Mouse (Mus musculus) stomach, embryonic 15.5 days (tissue): ENCODE results near the gene Mcoln2. TPM values are rescaled to one million over a fixed set of nuclear protein-coding genes. Genes with fewer than 3 reads are reported as not detected.
A peak's percentile ranks its signal among the peaks of the same experiment; 100 is the strongest.

ENCODE experiments used
- ATAC-seq: fragments of 200-750 bp; cut with Nextera tagmentation; 2 replicates; pipeline ENCODE4 v1.8.0; 2017; ENCODE audit warnings: low read depth, moderate number of reproducible peaks, moderate TSS enrichment; ENCODE audit not compliant: insufficient read depth, low FRiP score
- H3K27ac ChIP-seq: fragments of 300-500 bp; sonication (generic); 2 replicates; pipeline ENCODE4 v1.5.1; 2015; ENCODE audit warnings: mild to moderate bottlenecking, inconsistent platforms
- H3K27me3 ChIP-seq: fragments of 300-500 bp; sonication (generic); replicated peaks from 2 replicates; pipeline ENCODE4 v1.6.1; 2015; ENCODE audit warnings: inconsistent platforms
- H3K36me3 ChIP-seq: fragments of 300-500 bp; sonication (generic); 2 replicates; pipeline ENCODE4 v1.6.1; 2015; ENCODE audit warnings: inconsistent platforms
- H3K4me1 ChIP-seq: fragments of 300-500 bp; sonication (generic); 2 replicates; pipeline ENCODE4 v1.6.1; 2015; ENCODE audit warnings: inconsistent platforms
- H3K4me2 ChIP-seq: fragments of 300-500 bp; sonication (generic); 2 replicates; pipeline ENCODE4 v1.6.1; 2015; ENCODE audit warnings: mild to moderate bottlenecking, inconsistent platforms
- H3K4me3 ChIP-seq: fragments of 300-500 bp; sonication (generic); replicated peaks from 2 replicates; pipeline ENCODE4 v1.5.1; 2015; ENCODE audit warnings: inconsistent platforms
- H3K9ac ChIP-seq: fragments of 300-500 bp; sonication (generic); 2 replicates; pipeline ENCODE4 v1.6.1; 2015; ENCODE audit warnings: inconsistent platforms
- H3K9me3 ChIP-seq: fragments of 300-500 bp; sonication (generic); 2 replicates; pipeline ENCODE4 v1.6.1; 2016; ENCODE audit warnings: inconsistent platforms
- WGBS: fragments of 180-500 bp; shearing (Covaris S2); methylation state at CpG from one replicate; pipeline ENCODE4 v1.1.7; 2015; 5-methylcytosine and 5-hydroxymethylcytosine counted together
- polyA plus RNA-seq: library from polyadenylated mRNA; unstranded; fragments of >200 nt; fragmentation: Nextera tagmentation; extraction: Ambion mirVana; gene quantifications from 2 replicates; pipeline ENCODE4 v1.2.1, GENCODE M21; 2015

The Mcoln2 gene
- polyA plus RNA-seq, 1 experiment from 2014 or later: 2.3 TPM

- Histone ChIP-seq H3K4me1 (0 out of 2 replicates have a peak, but pooled peaks cover 3% of the 10 kb centered on the region), H3K9ac (no peak overlapping the region), H3K36me3 (no peaks in the 10 kb centered on the region), H3K4me3 (peak overlapping the region; percentile 46), H3K9me3 (no peaks in the 10 kb centered on the region), H3K27ac (no peak overlapping the region), H3K4me2 (peak overlapping the region; percentile 94), H3K27me3 (0 out of 2 replicates have a peak, but pooled peaks cover 7% of the 10 kb centered on the region)
- 1% methylated on average over 26 of the region's 26 CpGs for WGBS
- ATAC-seq: peak; percentile 80
Observed at GRCm38 (mm10) chr3:146150058-146150400, 396 bp downstream of the Mcoln2 start.

GRCm38 (mm10) chr3:146150560-146150959 is 927 bp downstream of the Mcoln2 start:
- ATAC-seq: no peak
- H3K36me3 ChIP-seq: no peaks in the 10 kb centered on the region
- H3K27me3 ChIP-seq: 0 out of 2 replicates have a peak, but pooled peaks cover 7% of the 10 kb centered on the region
- peak overlapping the region; percentile 94 for H3K4me2 ChIP-seq
- H3K9ac ChIP-seq: no peak overlapping the region
- WGBS: 17% methylated on average over 11 of the region's 11 CpGs
- no peaks in the 10 kb centered on the region for H3K9me3 ChIP-seq
- H3K27ac ChIP-seq: no peak overlapping the region
- 0 out of 2 replicates have a peak, but pooled peaks cover 3% of the 10 kb centered on the region for H3K4me1 ChIP-seq
- H3K4me3 ChIP-seq: peak overlapping the region; percentile 46

- Histone ChIP-seq H3K9ac (no peak overlapping the region), H3K4me3 (no peak overlapping the region), H3K27me3 (0 out of 2 replicates have a peak, but pooled peaks cover 7% of the 10 kb centered on the region), H3K4me2 (no peak overlapping the region), H3K27ac (no peak overlapping the region), H3K4me1 (0 out of 2 replicates have a peak, but pooled peaks cover 3% of the 10 kb centered on the region), H3K36me3 (no peaks in the 10 kb centered on the region), H3K9me3 (no peaks in the 10 kb centered on the region)
- 94% methylated on average over 10 of the region's 10 CpGs for WGBS
- no peak for ATAC-seq
Observed at GRCm38 (mm10) chr3:146151328-146151727, 1.7 kb downstream of the Mcoln2 start.

- H3K27ac ChIP-seq: no peak overlapping the region
- no peak overlapping the region for H3K4me3 ChIP-seq
- H3K4me2 ChIP-seq: no peak overlapping the region
- no peaks in the 10 kb centered on the region for H3K36me3 ChIP-seq
- H3K9me3 ChIP-seq: no peaks in the 10 kb centered on the region
- H3K4me1 ChIP-seq: 0 out of 2 replicates have a peak, but pooled peaks cover 3% of the 10 kb centered on the region
- 0 out of 2 replicates have a peak, but pooled peaks cover 7% of the 10 kb centered on the region for H3K27me3 ChIP-seq
- WGBS: 91% methylated on average over 8 of the region's 8 CpGs
- H3K9ac ChIP-seq: no peak overlapping the region
- ATAC-seq: no peak
Observed at GRCm38 (mm10) chr3:146151755-146152154, 2.1 kb downstream of the Mcoln2 start.

- Histone ChIP-seq H3K9ac (no peak overlapping the region), H3K36me3 (no peaks in the 10 kb centered on the region), H3K9me3 (no peaks in the 10 kb centered on the region), H3K4me2 (no peak overlapping the region), H3K4me1 (0 out of 2 replicates have a peak, but pooled peaks cover 3% of the 10 kb centered on the region), H3K4me3 (no peak overlapping the region), H3K27me3 (0 out of 2 replicates have a peak, but pooled peaks cover 7% of the 10 kb centered on the region), H3K27ac (no peak overlapping the region)
- ATAC-seq: no peak
- 88% methylated on average over 8 of the region's 8 CpGs for WGBS
Observed at GRCm38 (mm10) chr3:146152348-146152747, 2.7 kb downstream of the Mcoln2 start.

- Histone ChIP-seq H3K9me3 (no peaks in the 10 kb centered on the region), H3K4me3 (no peak overlapping the region), H3K9ac (no peak overlapping the region), H3K27me3 (0 out of 2 replicates have a peak, but pooled peaks cover 7% of the 10 kb centered on the region), H3K4me2 (no peak overlapping the region), H3K4me1 (0 out of 2 replicates have a peak, but pooled peaks cover 3% of the 10 kb centered on the region), H3K27ac (no peak overlapping the region), H3K36me3 (no peaks in the 10 kb centered on the region)
- no peak for ATAC-seq
- WGBS: 86% methylated on average over 2 of the region's 2 CpGs
Observed at GRCm38 (mm10) chr3:146152913-146153312, 3.3 kb downstream of the Mcoln2 start.

GRCm38 (mm10) chr3:146153862-146154611 is 4.4 kb downstream of the Mcoln2 start:
- 38% methylated on average over 12 of the region's 12 CpGs for WGBS
- 0 out of 2 replicates have a peak, but pooled peaks cover 7% of the 10 kb centered on the region for H3K27me3 ChIP-seq
- H3K36me3 ChIP-seq: no peaks in the 10 kb centered on the region
- H3K9ac ChIP-seq: no peak overlapping the region
- H3K9me3 ChIP-seq: no peaks in the 10 kb centered on the region
- no peak overlapping the region for H3K4me2 ChIP-seq
- no peak for ATAC-seq
- H3K27ac ChIP-seq: no peak overlapping the region
- 0 out of 2 replicates have a peak, but pooled peaks cover 3% of the 10 kb centered on the region for H3K4me1 ChIP-seq
- H3K4me3 ChIP-seq: no peak overlapping the region

- Histone ChIP-seq H3K4me3 (no peak overlapping the region), H3K36me3 (no peaks in the 10 kb centered on the region), H3K4me2 (no peak overlapping the region), H3K9ac (no peak overlapping the region), H3K4me1 (no peaks in the 10 kb centered on the region), H3K27me3 (0 out of 2 replicates have a peak, but pooled peaks cover 7% of the 10 kb centered on the region), H3K27ac (no peak overlapping the region), H3K9me3 (no peaks in the 10 kb centered on the region)
- 63% methylated on average over 13 of the region's 13 CpGs for WGBS
- no peak for ATAC-seq
Observed at GRCm38 (mm10) chr3:146155628-146156576, 6.3 kb downstream of the Mcoln2 start.

GRCm38 (mm10) chr3:146156811-146157210 is 7.2 kb downstream of the Mcoln2 start:
- ATAC-seq: no peak
- no peak overlapping the region for H3K9ac ChIP-seq
- WGBS: 75% methylated on average over 2 of the region's 2 CpGs

GRCm38 (mm10) chr3:146158039-146158438 is 8.4 kb downstream of the Mcoln2 start:
- WGBS: 59% methylated on average over 4 of the region's 4 CpGs
- no peak for ATAC-seq
- Histone ChIP-seq H3K4me1 (no peaks in the 10 kb centered on the region), H3K36me3 (no peaks in the 10 kb centered on the region), H3K9me3 (no peaks in the 10 kb centered on the region), H3K4me2 (no peak overlapping the region), H3K27me3 (no peaks in the 10 kb centered on the region), H3K27ac (no peak overlapping the region), H3K9ac (no peak overlapping the region), H3K4me3 (no peak overlapping the region)

More at GRCm38 (mm10) chr3:146156811-146157210, 7.2 kb downstream of the Mcoln2 start:
- Histone ChIP-seq H3K36me3 (no peaks in the 10 kb centered on the region), H3K9me3 (no peaks in the 10 kb centered on the region), H3K4me1 (no peaks in the 10 kb centered on the region), H3K4me2 (no peak overlapping the region), H3K4me3 (no peak overlapping the region), H3K27me3 (0 out of 2 replicates have a peak, but pooled peaks cover 2% of the 10 kb centered on the region), H3K27ac (no peak overlapping the region)

- H3K4me3 ChIP-seq: no peak overlapping the region
- no peaks in the 10 kb centered on the region for H3K36me3 ChIP-seq
- H3K4me1 ChIP-seq: no peaks in the 10 kb centered on the region
- H3K9ac ChIP-seq: no peak overlapping the region
- no peaks in the 10 kb centered on the region for H3K27me3 ChIP-seq
- 90% methylated on average over 2 of the region's 2 CpGs for WGBS
- H3K27ac ChIP-seq: no peak overlapping the region
- no peak overlapping the region for H3K4me2 ChIP-seq
- H3K9me3 ChIP-seq: no peaks in the 10 kb centered on the region
- no peak for ATAC-seq
Observed at GRCm38 (mm10) chr3:146159360-146159759, 9.7 kb downstream of the Mcoln2 start.
